Mouse (Mus musculus): ENCODE measurements around the gene Kbtbd3. TPM values are rescaled to one million over a fixed set of nuclear protein-coding genes. Genes with fewer than 3 reads are reported as not detected.

The Kbtbd3 gene
- polyA plus RNA-seq, 2 experiments: 3.1 to 7.1 TPM

DNA sequence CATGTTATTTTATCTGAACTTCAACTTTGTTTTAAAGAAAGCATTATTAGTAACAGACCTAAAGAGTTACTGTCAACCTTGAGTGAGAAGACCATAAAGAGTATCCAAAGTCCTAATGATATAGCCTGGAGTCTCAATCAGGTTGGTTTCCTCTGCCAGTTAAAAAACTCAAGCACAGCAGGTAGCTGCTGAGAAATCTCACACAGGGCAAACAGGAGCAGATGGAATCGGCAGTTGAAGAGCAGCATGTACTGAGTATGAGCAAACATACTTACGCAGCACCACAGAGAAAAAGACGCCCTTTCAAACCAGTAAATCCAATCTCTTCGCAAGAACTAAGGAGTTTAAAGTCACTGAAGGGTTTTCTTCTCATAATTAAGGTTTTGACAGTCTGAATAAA, 4.3 kb downstream of the Kbtbd3 start:
- no peak overlapping the region for H3K27ac ChIP-seq (replicated peaks; ENCODE audit: low read depth, low read length)
- no peak overlapping the region for H3K4me3 ChIP-seq (replicated peaks; ENCODE audit: low read length)
- H3K4me2 ChIP-seq (replicated peaks; ENCODE audit: low read depth, low read length, severe bottlenecking): no peak overlapping the region
- TF ChIP-seq POLR2A (IDR thresholded peaks at IDR 0.05; ENCODE audit: borderline replicate concordance, extremely low read depth, insufficient read depth, insufficient read length): no peak
- H3K9ac ChIP-seq (ENCODE audit: low read depth, low read length, severe bottlenecking): no peak overlapping the region
- DNase-seq (ENCODE audit: low spot score) (no peak), ATAC-seq (ENCODE audit: low FRiP score, low read depth) (no peak)
- no peaks in the 10 kb centered on the region for H3K27me3 ChIP-seq (ENCODE audit: control insufficient read depth, insufficient read depth, low read length)
- H3K36me3 ChIP-seq (ENCODE audit: control insufficient read depth, insufficient read depth, low read length): no peaks in the 10 kb centered on the region
- no peaks in the 10 kb centered on the region for H3K9me3 ChIP-seq (ENCODE audit: control insufficient read depth, low read length)
- peaks cover 7% of the 10 kb centered on the region for H3K4me1 ChIP-seq (ENCODE audit: control insufficient read depth, insufficient read depth, low read length)
- WGBS: 85% methylated on average over 4 of the region's 4 CpGs

DNA sequence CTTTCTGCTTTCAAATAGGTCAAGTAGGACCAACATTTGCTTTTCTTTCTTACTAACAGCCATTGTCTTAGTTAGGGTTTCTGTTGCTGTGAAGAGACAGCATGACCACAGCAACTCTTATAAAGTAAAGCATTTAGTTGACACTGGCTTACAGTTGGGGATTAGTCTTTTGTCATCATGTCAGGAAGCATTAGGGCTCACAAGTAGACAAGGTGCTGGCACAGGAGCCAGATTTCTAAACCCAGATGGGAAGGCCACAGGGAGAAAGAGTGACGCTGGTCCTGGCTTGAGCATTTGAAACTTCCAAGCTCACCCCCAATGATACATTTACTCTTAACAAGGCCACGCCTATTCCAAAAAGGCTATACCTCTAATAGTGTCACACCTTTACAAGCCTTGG, 6.1 kb downstream of the Kbtbd3 start:
- H3K27me3 ChIP-seq (ENCODE audit: control insufficient read depth, insufficient read depth, low read length): no peaks in the 10 kb centered on the region
- no peak for ATAC-seq (ENCODE audit: low FRiP score, low read depth)
- no peak for TF ChIP-seq POLR2A (IDR thresholded peaks at IDR 0.05; ENCODE audit: borderline replicate concordance, extremely low read depth, insufficient read depth, insufficient read length)

DNA sequence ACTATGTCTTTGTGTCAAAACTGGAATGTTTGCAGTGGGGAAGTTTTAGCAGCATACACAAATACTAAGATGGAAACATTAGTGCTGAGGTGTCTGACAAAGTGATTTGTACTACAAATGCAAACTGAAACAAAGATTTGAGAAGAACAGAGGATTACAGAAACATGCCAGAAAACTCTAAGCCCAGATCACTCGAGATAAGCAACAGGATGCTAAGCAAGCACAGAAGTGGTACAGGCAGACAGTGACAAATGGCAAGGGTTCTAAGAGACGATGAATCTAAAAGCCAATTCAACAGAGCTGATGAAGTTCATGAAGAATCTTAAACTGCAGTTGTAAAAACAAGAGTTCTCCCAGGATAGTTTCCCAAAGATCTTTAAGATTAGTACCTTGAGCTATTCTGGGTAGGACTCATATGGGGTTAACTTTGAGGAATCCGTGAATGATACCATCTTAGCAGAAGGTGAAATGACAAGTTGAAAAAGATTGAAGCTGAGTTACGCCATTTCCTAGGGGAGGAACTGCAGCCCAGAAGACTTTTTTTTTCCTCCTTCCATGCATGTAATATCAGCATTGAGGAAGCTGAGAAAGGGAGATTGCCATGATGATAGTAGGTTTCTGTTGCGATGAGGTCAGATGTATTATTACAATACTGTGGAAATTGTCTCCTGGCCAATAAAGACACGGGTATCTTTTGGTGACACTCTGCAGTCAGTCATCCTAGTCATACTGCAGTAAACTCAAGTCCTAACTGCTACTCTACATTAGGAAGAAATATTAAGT, 9.5 kb downstream of the Kbtbd3 start:
- Histone ChIP-seq H3K4me2 (replicated peaks; ENCODE audit: low read depth, low read length, severe bottlenecking) (no peak overlapping the region), H3K4me3 (replicated peaks; ENCODE audit: low read length) (no peak overlapping the region), H3K9me3 (ENCODE audit: control insufficient read depth, low read length) (no peaks in the 10 kb centered on the region), H3K27ac (replicated peaks; ENCODE audit: low read depth, low read length) (no peak overlapping the region), H3K4me1 (ENCODE audit: control insufficient read depth, insufficient read depth, low read length) (no peaks in the 10 kb centered on the region), H3K36me3 (ENCODE audit: control insufficient read depth, insufficient read depth, low read length) (no peaks in the 10 kb centered on the region), H3K9ac (ENCODE audit: low read depth, low read length, severe bottlenecking) (no peak overlapping the region), H3K27me3 (ENCODE audit: control insufficient read depth, insufficient read depth, low read length) (no peaks in the 10 kb centered on the region)
- 84% methylated on average over 6 of the region's 6 CpGs for WGBS
- ATAC-seq (ENCODE audit: low FRiP score, low read depth) (no peak), DNase-seq (ENCODE audit: low spot score) (no peak)
- TF ChIP-seq POLR2A (IDR thresholded peaks at IDR 0.05; ENCODE audit: borderline replicate concordance, extremely low read depth, insufficient read depth, insufficient read length): no peak

More for the DNA sequence above, 6.1 kb downstream of the Kbtbd3 start:
- no peak overlapping the region for H3K4me3 ChIP-seq (replicated peaks; ENCODE audit: low read length)
- no peak overlapping the region for H3K4me2 ChIP-seq (replicated peaks; ENCODE audit: low read depth, low read length, severe bottlenecking)
- H3K4me1 ChIP-seq (ENCODE audit: control insufficient read depth, insufficient read depth, low read length): peaks cover 1% of the 10 kb centered on the region
- WGBS: 88% methylated on average over 2 of the region's 2 CpGs
- DNase-seq (ENCODE audit: low spot score): no peak
- no peak overlapping the region for H3K9ac ChIP-seq (ENCODE audit: low read depth, low read length, severe bottlenecking)
- no peaks in the 10 kb centered on the region for H3K36me3 ChIP-seq (ENCODE audit: control insufficient read depth, insufficient read depth, low read length)
- H3K9me3 ChIP-seq (ENCODE audit: control insufficient read depth, low read length): no peaks in the 10 kb centered on the region
- H3K27ac ChIP-seq (replicated peaks; ENCODE audit: low read depth, low read length): no peak overlapping the region

- Histone ChIP-seq H3K9me3 (ENCODE audit: control insufficient read depth, low read length) (no peaks in the 10 kb centered on the region), H3K4me1 (ENCODE audit: control insufficient read depth, insufficient read depth, low read length) (no peaks in the 10 kb centered on the region), H3K36me3 (ENCODE audit: control insufficient read depth, insufficient read depth, low read length) (no peaks in the 10 kb centered on the region), H3K4me2 (replicated peaks; ENCODE audit: low read depth, low read length, severe bottlenecking) (no peak overlapping the region), H3K9ac (ENCODE audit: low read depth, low read length, severe bottlenecking) (no peak overlapping the region), H3K27me3 (ENCODE audit: control insufficient read depth, insufficient read depth, low read length) (no peaks in the 10 kb centered on the region), H3K27ac (replicated peaks; ENCODE audit: low read depth, low read length) (no peak overlapping the region), H3K4me3 (replicated peaks; ENCODE audit: low read length) (no peak overlapping the region)
- WGBS: 93% methylated on average over 1 of the region's 1 CpGs
- no peak for TF ChIP-seq POLR2A (IDR thresholded peaks at IDR 0.05; ENCODE audit: borderline replicate concordance, extremely low read depth, insufficient read depth, insufficient read length)
- DNase-seq (ENCODE audit: low spot score) (no peak), ATAC-seq (ENCODE audit: low FRiP score, low read depth) (no peak)
These were observed 43.5 kb downstream of the Kbtbd3 start for GRCm38 (mm10) chr9:4353163-4353562.

- TF ChIP-seq POLR2A (IDR thresholded peaks at IDR 0.05; ENCODE audit: borderline replicate concordance, extremely low read depth, insufficient read depth, insufficient read length): peak; percentile 59; the same call in 1 of the 2 replicates
- WGBS: 4% methylated on average over 31 of the region's 31 CpGs
- Histone ChIP-seq H3K4me2 (replicated peaks; ENCODE audit: low read depth, low read length, severe bottlenecking) (peak within 1 kb of the TSS; percentile 65), H3K9ac (ENCODE audit: low read depth, low read length, severe bottlenecking) (peak within 1 kb of the TSS; percentile 75), H3K4me3 (replicated peaks; ENCODE audit: low read length) (peak within 1 kb of the TSS; percentile 74), H3K36me3 (ENCODE audit: control insufficient read depth, insufficient read depth, low read length) (no peaks in the 10 kb centered on the region; the same call in 1 of the 2 replicates), H3K4me1 (ENCODE audit: control insufficient read depth, insufficient read depth, low read length) (peaks cover 3% of the 10 kb centered on the region; the same call in 1 of the 2 replicates), H3K27me3 (ENCODE audit: control insufficient read depth, insufficient read depth, low read length) (no peaks in the 10 kb centered on the region), H3K27ac (replicated peaks; ENCODE audit: low read depth, low read length) (peak within 1 kb of the TSS; percentile 74), H3K9me3 (ENCODE audit: control insufficient read depth, low read length) (no peaks in the 10 kb centered on the region)
- DNase-seq (ENCODE audit: low spot score) (peak; percentile 100), ATAC-seq (ENCODE audit: low FRiP score, low read depth) (peak; percentile 100)
These were observed 66.4 kb downstream of the Kbtbd3 start, which contains the start of gene Msantd4 for GRCm38 (mm10) chr9:4375828-4376639. Gene Msantd4, plus strand, starts transcription at chr9:4376562.
